8 mouse cellular contexts compared by ENCODE assay signal in genomic region chr9:31031414-31031843, GRCm38 (mm10). TPM values are rescaled to one million over a fixed set of nuclear protein-coding genes. Genes with fewer than 3 reads are reported as not detected.
DNase-seq lines count a peak whose midpoint lies in the region; ATAC-seq and TF ChIP-seq lines count a peak whose summit lies in the region.

No protein-coding gene starts in this region.

- TF ChIP-seq CTCF in bone marrow, adult 2 months (IDR thresholded peaks at IDR 0.05; ENCODE audit: control insufficient read depth, insufficient read depth, low read length), result no peak

- peak overlapping the region; percentile 91 for H3K4me3 ChIP-seq in kidney, embryonic 14.5 days (ENCODE audit: low read length)
- H3K4me3 ChIP-seq in bone marrow, adult 2 months (replicated peaks; ENCODE audit: control insufficient read depth, low read depth, low read length), result peak overlapping the region; percentile 86
- peak overlapping the region; percentile 65 for H3K4me3 ChIP-seq in hindbrain, embryonic 15.5 days
- H3K4me3 ChIP-seq in midbrain, embryonic 15.5 days, result peak overlapping the region; percentile 89

- WGBS in kidney, embryonic 14.5 days, result 19% methylated on average over 8 of the region's 8 CpGs
- WGBS in bone marrow, adult 2 months, result 5% methylated on average over 8 of the region's 8 CpGs
- WGBS in hindbrain, embryonic 15.5 days, result 18% methylated on average over 8 of the region's 8 CpGs
- WGBS in midbrain, embryonic 15.5 days, result 18% methylated on average over 8 of the region's 8 CpGs

- H3K9ac ChIP-seq in kidney, embryonic 14.5 days (ENCODE audit: low read depth, low read length), result peak overlapping the region; percentile 84
- H3K9ac ChIP-seq in hindbrain, embryonic 15.5 days, result peak overlapping the region; percentile 79
- H3K9ac ChIP-seq in midbrain, embryonic 15.5 days, result peak overlapping the region; percentile 93

- H3K4me1 ChIP-seq in kidney, embryonic 14.5 days (ENCODE audit: control insufficient read depth, insufficient read depth, low read length), result 0 out of 2 replicates have a peak, but pooled peaks cover 6% of the 10 kb centered on the region
- no peaks in the 10 kb centered on the region; the same call in 1 of the 2 replicates for H3K4me1 ChIP-seq in bone marrow, adult 2 months (ENCODE audit: control insufficient read depth, insufficient read depth, low read length)
- peaks cover 17% of the 10 kb centered on the region for H3K4me1 ChIP-seq in hindbrain, embryonic 15.5 days (replicated peaks)
- peaks cover 14% of the 10 kb centered on the region for H3K4me1 ChIP-seq in midbrain, embryonic 15.5 days

- H3K9me3 ChIP-seq in kidney, embryonic 14.5 days (ENCODE audit: control insufficient read depth, low read length), result no peaks in the 10 kb centered on the region
- H3K9me3 ChIP-seq in hindbrain, embryonic 15.5 days, result no peaks in the 10 kb centered on the region
- no peaks in the 10 kb centered on the region for H3K9me3 ChIP-seq in midbrain, embryonic 15.5 days

- peaks cover 8% of the 10 kb centered on the region; the same call in 1 of the 2 replicates for H3K36me3 ChIP-seq in kidney, embryonic 14.5 days (ENCODE audit: control insufficient read depth, insufficient read depth, low read length)
- H3K36me3 ChIP-seq in hindbrain, embryonic 15.5 days, result no peaks in the 10 kb centered on the region
- H3K36me3 ChIP-seq in midbrain, embryonic 15.5 days (replicated peaks), result no peaks in the 10 kb centered on the region

- no peak for ATAC-seq in kidney, embryonic 14.5 days (ENCODE audit: low FRiP score, low TSS enrichment)
- ATAC-seq in hindbrain, embryonic 15.5 days (ENCODE audit: low FRiP score, low read depth), result no peak
- no peak for ATAC-seq in midbrain, embryonic 15.5 days (replicated peaks)

- no peak for DNase-seq in kidney, postnatal 36 days
- no peak for DNase-seq in thymus, postnatal 14 days
- DNase-seq in urinary bladder, postnatal 36 days (ENCODE audit: low spot score in 2 of 2), result no peak
- DNase-seq in lung, postnatal 10 days, result no peak

- TF ChIP-seq POLR2A in bone marrow, adult 2 months (IDR thresholded peaks at IDR 0.05; ENCODE audit: borderline replicate concordance, control insufficient read depth, low read depth, low read length), result no peak

- no peaks in the 10 kb centered on the region for H3K27me3 ChIP-seq in kidney, embryonic 14.5 days (ENCODE audit: control insufficient read depth, insufficient read depth, low read length)
- no peaks in the 10 kb centered on the region for H3K27me3 ChIP-seq in hindbrain, embryonic 15.5 days
- no peaks in the 10 kb centered on the region for H3K27me3 ChIP-seq in midbrain, embryonic 15.5 days (replicated peaks)

- H3K27ac ChIP-seq in kidney, embryonic 14.5 days (ENCODE audit: low read depth, low read length), result no peak overlapping the region
- no peak overlapping the region for H3K27ac ChIP-seq in bone marrow, adult 2 months (ENCODE audit: control insufficient read depth, insufficient read depth, low read depth, low read length, poor library complexity)
- no peak overlapping the region for H3K27ac ChIP-seq in hindbrain, embryonic 15.5 days (replicated peaks)
- H3K27ac ChIP-seq in midbrain, embryonic 15.5 days, result peak overlapping the region; percentile 97; the same call in 1 of the 2 replicates

- peak overlapping the region; percentile 88 for H3K4me2 ChIP-seq in kidney, embryonic 14.5 days (replicated peaks; ENCODE audit: low read depth, low read length)
- peak overlapping the region; percentile 84 for H3K4me2 ChIP-seq in hindbrain, embryonic 15.5 days
- H3K4me2 ChIP-seq in midbrain, embryonic 15.5 days, result peak overlapping the region; percentile 90

RNA-seq across cellular contexts. Expression of gene Zbtb44, which starts 1.0 kb away (rescaled TPM):
- 7.5 and 7.7 TPM in 2 replicates for polyA plus RNA-seq in kidney, embryonic 14.5 days (2014; fragmentation: Nextera tagmentation; extraction: Ambion mirVana)
- 8.1 and 9.3 TPM in 2 replicates for polyA plus RNA-seq in bone marrow, adult 2 months (2011; ENCODE audit: insufficient read depth, insufficient read length, low replicate concordance, missing spikeins)
- 4.4 and 4.6 TPM in 2 replicates for polyA plus RNA-seq in hindbrain, embryonic 15.5 days (2015; fragmentation: Nextera tagmentation; extraction: Ambion mirVana)
- polyA plus RNA-seq in midbrain, embryonic 15.5 days (2015; fragmentation: Nextera tagmentation; extraction: Ambion mirVana), result 5.0 and 5.4 TPM in 2 replicates
